Mouse (Mus musculus) heart, postnatal 10 days (tissue): ENCODE data around the gene Slc38a3. TPM values are rescaled to one million over a fixed set of nuclear protein-coding genes. Genes with fewer than 3 reads are reported as not detected.

Experiments
- DNase-seq, 2 experiments: peaks; one replicate each; pipeline ENCODE4 v3.0.0; 2021
- intact Hi-C: fragments of 180-260 bp; cut with DNase I; formaldehyde crosslinking; loops from one replicate; pipeline ENCODE4 v1.15.1; 2025
- total RNA-seq, 2 experiments: library from RNA; stranded (reverse); gene quantifications; 2 replicates each; pipeline ENCODE4 v1.2.3; 2021

Slc38a3 gene
- total RNA-seq, 2 experiments from 2014 or later: 20.5 to 22.6 TPM

GRCm38 (mm10) chr9:107670259-107670658 lies 929 bp upstream of the Slc38a3 start:
- intact Hi-C loops: loop anchor here (10.0 kb wide), 1 partner anchor 305 kb away; no protein-coding TSS in a partner anchor
- peak; percentile 75 to 79 for DNase-seq

DNA sequence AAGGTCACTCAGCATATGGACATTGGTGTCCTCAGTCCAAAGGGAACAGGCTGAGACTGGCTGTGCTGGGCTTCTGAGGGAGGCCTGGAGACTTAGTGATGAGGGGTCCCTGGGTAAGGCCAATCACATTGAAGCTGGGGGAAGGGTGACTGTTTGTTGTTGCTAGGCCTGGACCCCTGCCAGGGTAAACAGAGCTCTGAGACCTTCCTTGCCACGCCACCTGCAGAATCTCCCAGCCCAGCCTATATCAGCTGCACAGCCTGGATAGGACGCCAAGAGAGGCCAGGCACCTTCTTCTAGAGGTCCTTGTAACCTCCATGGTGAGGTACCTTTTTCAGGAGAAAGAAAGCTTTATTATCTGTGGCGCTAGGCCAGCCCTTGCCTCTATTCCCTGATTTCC lies 414 bp downstream of the Slc38a3 start:
- no peak for DNase-seq
- intact Hi-C loops: no loop called here

- intact Hi-C loops: no loop called here
- DNase-seq: no peak
Measured at GRCm38 (mm10) chr9:107668011-107668410, 1.3 kb downstream of the Slc38a3 start.

DNA sequence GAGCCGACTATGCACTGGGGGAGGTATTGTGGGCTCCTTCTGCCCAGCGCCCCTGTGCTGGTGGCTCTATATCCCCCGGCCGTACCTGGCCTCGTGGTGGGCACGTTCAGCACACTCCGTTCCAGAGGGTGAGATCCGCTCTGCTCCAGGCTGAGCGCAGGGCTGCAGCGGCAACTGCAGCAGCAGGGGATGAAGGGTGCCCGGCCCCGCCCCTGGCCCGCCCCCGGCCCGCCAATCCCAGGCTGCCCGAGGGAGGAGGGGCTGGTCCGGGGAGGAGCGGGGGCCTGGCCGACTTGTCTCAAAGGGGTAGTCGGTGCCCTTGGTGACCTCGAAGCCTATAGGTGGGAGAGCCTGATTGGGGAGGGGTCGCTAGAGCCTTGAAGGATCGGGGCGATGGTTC lies 2.1 kb downstream of the Slc38a3 start:
- intact Hi-C loops: no loop called here
- DNase-seq: peak; percentile 72 to 77

- peak; percentile 52 to 65 for DNase-seq
- intact Hi-C loops: no loop called here
Measured at GRCm38 (mm10) chr9:107666751-107667205, 2.6 kb downstream of the Slc38a3 start.

DNA sequence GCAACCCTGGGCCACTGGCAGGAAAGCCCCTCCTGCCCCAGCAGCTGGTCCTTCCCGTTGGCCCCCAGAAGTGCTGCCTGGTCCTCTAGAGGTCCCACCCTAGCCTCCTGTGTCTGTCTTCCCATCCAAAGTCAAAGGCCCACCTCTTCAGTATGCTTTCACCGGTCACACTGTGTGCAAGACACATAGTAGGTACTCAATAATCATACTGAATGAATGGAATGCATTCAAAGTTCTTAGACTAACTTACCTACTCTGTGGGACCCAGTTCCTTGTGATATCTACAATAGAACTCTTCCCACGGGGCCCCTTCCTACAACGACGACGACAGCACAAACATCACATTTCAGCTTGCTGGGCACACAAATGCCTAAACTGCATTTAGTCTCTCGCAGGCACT lies 4.0 kb downstream of the Slc38a3 start:
- DNase-seq: no peak
- intact Hi-C loops: no loop called here

GRCm38 (mm10) chr9:107663525-107663924 lies 5.8 kb downstream of the Slc38a3 start:
- no peak for DNase-seq
- intact Hi-C loops: no loop called here

- DNase-seq: no peak
- intact Hi-C loops: no loop called here
Measured at GRCm38 (mm10) chr9:107662342-107662741, 7.0 kb downstream of the Slc38a3 start.

DNA sequence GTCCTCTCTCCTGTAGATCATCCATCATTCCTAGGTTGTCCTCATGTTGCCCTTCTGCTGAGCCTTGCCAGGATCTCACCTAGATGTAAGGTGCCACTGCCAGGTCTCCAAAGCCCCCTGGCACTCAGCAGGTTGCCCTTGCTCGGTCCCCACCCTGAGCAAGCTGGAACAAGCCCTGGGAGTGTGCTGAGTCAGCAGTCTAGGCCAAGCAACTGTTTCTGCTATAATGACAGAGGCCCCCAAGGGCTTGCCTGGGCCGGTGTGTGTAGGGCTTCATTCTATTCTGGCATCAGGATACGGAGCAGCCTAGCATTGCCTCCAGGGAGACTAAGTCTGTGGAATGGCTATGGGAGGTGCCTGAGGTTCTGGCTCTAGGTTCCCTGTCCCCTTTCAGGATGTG lies 8.6 kb downstream of the Slc38a3 start:
- intact Hi-C loops: no loop called here
- no peak for DNase-seq

DNA sequence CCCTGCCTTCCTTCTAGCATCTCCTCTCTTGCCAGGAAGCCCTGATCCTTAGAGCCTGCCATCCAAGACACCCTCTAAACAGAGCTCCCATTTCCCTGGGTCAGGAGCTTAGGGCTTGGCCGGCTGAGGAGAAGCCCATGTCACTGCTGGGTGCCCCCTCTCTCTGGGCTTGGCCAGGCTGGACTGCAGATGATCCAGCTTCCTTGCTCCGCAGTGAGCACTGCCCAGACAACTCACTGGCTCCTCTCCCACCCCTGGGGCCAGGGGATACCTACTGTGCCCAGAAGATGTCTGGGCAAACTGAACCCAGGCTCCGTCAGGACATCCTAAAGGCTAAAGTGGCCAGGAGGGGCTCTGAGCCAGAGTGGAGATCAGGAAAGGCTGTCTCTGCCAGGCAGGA lies 9.4 kb downstream of the Slc38a3 start:
- no peak for DNase-seq
- intact Hi-C loops: no loop called here

GRCm38 (mm10) chr9:107659551-107659950 lies 9.8 kb downstream of the Slc38a3 start:
- intact Hi-C loops: no loop called here
- DNase-seq: no peak

- no peak for DNase-seq
- intact Hi-C loops: no loop called here
Measured at GRCm38 (mm10) chr9:107658096-107658495, 11.2 kb downstream of the Slc38a3 start.

GRCm38 (mm10) chr9:107657144-107657543 lies 12.2 kb downstream of the Slc38a3 start:
- intact Hi-C loops: no loop called here
- DNase-seq: no peak

DNA sequence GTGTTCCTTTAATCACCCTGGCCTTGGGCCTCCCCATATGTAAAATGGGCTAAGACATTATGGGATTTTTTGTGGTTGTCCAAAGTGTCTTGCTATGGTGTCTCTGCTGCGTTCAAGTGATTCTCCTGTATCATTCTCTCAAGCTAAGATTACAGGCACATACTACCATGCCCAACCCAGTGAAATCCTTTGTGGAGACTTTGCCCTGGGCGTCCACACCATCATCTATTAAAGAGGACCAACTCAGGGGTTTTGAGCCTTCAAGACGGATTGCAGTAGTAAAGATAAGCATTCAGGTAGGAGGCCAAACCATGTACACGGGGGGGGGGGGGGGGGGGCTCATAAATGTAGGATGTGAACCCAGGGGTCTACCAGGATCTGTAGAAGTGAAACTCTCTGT lies 14.7 kb downstream of the Slc38a3 start:
- intact Hi-C loops: no loop called here
- DNase-seq: no peak

DNA sequence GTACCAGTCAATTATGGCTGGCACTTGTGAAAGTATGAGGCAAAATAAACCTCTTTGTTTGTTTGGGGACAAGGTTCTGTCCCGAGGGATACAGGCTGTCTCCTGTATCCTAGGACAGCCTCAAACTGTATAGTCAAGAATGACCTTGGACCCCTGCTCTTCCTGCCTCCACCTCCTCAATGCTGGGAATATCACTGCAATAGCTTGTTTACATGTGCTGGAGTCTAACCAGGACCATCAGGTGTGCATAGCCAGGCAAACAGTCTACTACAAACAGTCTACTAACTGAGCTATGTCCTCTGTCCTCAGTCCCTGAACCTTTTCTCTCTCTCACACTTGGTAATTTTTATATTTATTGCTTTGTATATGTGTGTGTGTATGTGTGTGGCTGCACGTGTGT lies 15.9 kb downstream of the Slc38a3 start:
- intact Hi-C loops: no loop called here
- DNase-seq: no peak

DNA sequence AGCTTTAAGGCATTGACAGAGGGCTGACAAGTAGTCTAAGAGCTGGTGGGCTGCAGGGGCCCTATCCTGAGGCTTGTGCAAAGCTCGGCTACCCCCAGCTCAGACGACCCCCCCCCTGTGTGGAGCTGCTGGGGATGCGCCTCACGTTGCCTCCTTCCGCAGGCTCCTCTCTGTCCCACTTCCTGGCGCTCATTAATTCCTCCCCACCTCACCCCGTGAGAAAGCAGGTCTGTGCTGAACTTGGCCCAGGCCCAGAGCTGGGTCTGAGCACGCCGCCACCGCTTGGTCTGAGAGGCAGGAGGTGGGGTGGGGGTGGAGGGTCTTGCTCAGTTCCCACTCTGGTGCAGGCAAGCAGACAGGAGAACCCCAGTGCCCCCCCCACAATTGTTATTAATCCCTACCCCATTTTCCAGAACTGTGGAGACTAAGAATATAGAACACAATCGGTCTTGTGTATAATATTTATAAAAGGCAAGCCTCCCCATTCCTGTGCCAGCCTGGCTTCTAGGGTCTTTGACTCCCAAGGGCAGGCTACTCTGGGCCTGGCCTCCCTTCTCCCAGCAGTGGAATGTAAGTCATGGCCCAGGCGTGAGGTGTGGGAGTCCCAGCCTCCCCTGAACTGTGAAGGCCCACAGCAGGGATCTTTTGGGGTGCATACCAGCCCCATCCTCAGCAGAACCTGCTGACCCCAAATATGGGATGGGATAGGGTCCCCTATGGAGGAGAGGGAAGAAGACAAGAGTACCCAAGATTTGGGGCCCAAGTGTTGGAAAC lies 18.4 kb downstream of the Slc38a3 start:
- intact Hi-C loops: no loop called here
- no peak for DNase-seq

DNA sequence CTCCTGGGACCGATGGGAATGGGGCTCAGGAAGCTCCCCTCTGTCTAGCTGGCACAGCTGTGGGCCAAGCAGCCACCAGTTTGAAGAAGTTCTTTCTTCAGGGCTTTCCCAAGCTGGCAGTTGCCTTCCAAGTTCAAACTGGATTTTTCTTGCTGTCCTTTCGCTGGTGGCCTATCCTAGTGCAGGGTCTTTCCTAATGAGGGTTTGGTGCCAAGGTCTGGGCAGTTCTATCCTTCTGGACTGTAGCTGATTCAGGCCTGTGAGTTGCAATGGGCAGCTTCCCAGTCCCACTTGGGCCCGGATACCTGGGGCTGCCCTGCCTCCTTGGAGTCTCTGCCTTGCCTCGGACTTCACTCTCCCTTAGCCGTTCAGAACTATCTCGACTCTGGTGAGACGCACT lies 19.1 kb downstream of the Slc38a3 start:
- intact Hi-C loops: no loop called here
- DNase-seq: no peak

GRCm38 (mm10) chr9:107648767-107649166 lies 20.6 kb downstream of the Slc38a3 start:
- intact Hi-C loops: no loop called here
- no peak for DNase-seq

DNA sequence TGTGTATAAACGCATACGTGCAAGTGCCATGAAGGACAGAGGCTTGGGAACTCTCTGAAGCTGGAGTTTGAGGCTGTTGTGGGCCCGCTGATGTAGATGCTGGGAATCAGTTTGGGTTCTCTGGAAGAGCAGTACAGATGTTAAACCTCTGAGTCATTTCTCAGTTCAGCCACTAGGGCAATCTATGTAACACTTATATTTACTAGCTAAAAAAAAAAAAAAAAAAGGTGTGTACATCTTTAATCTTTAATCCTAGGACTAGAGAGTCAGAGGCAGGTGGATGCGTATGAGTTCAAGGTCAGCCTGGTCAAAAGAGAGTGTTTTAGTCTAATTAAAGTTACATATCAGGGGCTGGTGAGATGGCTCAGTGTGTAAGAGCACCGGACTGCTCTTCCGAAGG lies 22.4 kb downstream of the Slc38a3 start:
- intact Hi-C loops: no loop called here

DNA sequence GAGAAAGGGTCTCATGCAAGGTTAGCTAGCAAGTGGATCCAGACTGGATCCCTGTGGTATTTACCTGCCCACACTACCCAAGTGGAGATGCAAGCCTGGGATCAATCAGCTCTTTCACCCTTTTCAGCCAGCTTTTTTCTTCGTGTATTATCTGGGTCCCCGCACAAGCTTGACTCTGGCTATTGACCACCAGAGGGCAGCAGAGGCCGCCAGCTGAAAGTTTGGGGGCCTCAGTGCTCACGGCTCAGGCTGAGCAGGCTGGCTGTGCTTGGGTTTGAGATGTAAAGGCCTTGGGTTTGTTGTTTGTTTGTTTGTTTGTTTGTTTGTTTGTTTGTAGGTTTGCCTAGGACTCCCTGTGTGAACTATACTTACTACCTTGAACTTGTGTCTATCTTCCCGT lies 23.8 kb downstream of the Slc38a3 start:
- DNase-seq: peak; percentile 81 to 88
- intact Hi-C loops: loop anchor here (1.0 kb wide), 1 partner anchor 31 kb away; no protein-coding TSS in a partner anchor

More for the DNA sequence above, 22.4 kb downstream of the Slc38a3 start:
- DNase-seq: no peak

DNA sequence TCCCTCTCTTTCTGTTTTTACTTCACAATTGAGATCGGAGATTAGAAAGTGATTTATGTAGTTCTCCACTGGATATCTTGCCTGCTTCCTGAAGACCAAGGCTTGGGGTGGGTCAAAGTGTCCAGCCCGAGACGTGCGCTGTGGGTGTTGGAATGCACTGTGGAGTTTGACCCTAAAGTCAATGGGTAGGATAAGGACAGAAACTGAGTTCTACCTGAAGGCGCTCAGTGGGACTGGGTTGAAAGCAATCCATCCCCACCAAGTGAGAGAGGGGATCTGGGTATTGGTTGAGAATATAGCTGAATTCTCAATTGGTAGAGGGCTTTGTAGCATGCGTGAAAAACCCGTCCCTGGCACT lies 24.2 kb downstream of the Slc38a3 start:
- intact Hi-C loops: loop anchor here (1.0 kb wide), 1 partner anchor 31 kb away; no protein-coding TSS in a partner anchor

DNA sequence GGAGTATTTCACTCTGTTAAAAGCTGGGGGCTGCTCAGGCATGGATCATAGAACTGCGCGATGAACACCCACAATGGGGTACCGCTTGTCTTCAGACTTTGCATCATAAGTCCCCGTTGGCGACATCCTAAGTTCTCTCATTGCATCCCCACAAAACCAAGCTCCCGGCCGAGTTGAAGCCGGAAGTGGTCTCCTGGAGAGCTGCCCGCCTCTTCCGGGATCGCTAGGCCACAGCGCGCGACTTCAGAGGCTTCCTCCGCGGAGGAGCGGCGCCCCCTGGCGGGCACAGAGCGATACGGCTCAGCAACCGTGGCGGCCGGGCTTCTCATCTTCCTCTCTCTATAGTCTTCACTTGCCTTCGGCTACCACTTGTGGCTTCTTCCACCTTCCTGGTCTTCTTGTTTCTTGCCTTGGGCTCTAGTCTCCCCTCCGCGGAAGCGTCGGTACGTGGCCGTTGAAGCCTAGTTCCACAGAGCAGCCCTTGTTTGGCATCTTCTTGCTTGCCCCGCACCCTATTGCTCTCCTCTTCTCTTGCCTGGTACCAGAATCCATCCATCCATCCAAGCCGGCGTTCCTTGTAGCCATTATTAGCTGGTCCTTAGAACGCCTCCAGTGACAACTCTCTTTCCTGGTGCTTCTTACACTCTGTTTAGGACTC lies 24.7 kb downstream of the Slc38a3 start:
- intact Hi-C loops: loop anchor here (1.0 kb wide), 2 partner anchors 32 to 42 kb away; no protein-coding TSS in a partner anchor
- DNase-seq: peak; percentile 93 to 96

More for the DNA sequence above, 24.2 kb downstream of the Slc38a3 start:
- no peak for DNase-seq
